Mouse (Mus musculus): ENCODE measurements around the gene Rbpjl.
A peak's percentile ranks its signal among the peaks of the same experiment; 100 is the strongest.

The Rbpjl gene

DNA sequence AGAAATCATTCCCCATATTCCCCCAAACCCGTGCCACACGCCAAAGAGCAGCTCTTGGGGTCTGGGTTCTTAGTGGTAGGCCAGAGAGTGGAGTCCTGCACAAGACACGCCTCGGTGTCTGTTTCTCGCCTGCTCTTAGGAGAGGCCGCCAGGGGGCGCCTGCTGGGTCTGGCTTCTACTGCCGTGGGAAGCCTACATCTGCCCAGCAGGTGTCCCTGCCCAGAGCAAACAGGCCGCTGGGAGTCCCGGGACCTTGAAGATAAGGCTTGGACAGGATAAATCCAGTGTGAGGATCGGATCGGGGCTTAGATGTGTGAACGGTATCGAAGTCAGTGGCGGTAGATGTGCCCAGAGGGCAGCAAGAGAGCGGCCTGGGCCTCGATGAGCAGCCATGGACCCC is at the start of gene Rbpjl:
Gene Rbpjl, plus strand, starts transcription at position 236 of the 400 bp plus-strand sequence.
- no peak for DNase-seq (ENCODE audit: low read depth, low spot score)

GRCm38 (mm10) chr2:164353356-164353755 is 49.6 kb upstream of the Rbpjl start:
- no peak for DNase-seq (ENCODE audit: low read depth, low spot score)

DNA sequence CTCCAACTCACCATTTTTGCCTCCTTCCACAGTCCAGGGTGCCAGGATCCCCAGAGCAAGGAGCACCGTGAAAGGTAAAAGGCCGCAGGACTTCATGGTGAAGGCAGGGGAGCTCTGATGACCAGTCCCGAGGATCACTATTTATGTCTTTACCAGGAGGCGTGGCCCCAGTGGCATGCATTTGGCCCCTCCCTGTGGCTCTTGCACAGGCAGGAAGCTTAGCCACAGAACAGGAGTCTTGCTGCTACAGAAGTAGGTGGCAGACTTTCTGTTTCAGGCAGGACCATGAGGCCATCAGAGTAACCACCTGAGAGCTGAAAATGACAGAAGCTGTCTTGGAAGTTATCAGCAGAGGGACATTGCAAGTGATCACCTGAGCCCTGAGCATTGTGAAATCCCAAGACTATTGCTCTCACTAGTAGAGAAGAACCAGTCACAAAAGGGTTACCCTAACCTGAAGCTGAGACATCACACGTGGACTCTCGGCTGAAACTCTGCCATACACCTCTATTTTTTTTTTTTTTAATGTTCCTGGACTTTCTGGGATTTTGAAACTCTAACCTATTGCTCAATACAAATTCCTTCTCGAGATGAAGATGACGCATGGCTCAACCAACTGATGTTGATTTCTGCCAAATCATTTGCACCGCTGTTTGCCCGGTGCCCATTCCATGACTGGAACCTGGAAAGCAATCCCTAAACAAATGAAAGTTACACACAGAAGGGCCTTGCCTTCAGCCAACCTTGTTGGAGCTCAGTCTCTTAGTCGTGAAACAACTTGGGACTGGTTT is 46.6 kb upstream of the Rbpjl start:
- no peak for DNase-seq (ENCODE audit: low read depth, low spot score)

- DNase-seq (ENCODE audit: low read depth, low spot score): no peak
Observed at GRCm38 (mm10) chr2:164358373-164358772, 44.6 kb upstream of the Rbpjl start.

- DNase-seq (ENCODE audit: low read depth, low spot score): no peak
Observed at GRCm38 (mm10) chr2:164359031-164359430, 43.9 kb upstream of the Rbpjl start.

DNA sequence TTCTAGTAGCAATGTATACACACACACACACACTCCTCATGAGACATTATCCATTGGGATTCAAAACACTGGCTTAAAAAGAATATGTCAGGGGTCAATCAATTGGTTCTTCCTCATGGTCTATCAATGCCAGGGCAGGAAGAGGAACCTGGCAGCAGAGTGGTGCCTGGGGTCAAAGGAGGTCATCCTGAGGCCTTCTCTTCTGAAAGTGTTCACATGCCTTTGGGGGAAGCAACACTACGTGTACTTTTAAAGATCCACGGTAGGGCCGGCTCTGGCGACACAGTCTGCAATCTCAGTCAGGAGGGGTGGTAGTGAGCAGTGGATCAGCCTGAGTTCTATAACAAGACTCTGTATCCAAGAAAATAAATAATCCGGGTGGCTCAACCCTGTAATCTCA is 43.3 kb upstream of the Rbpjl start:
- no peak for DNase-seq (ENCODE audit: low read depth, low spot score)

- DNase-seq (ENCODE audit: low read depth, low spot score): no peak
Observed at GRCm38 (mm10) chr2:164360974-164361657, 41.8 kb upstream of the Rbpjl start.

DNA sequence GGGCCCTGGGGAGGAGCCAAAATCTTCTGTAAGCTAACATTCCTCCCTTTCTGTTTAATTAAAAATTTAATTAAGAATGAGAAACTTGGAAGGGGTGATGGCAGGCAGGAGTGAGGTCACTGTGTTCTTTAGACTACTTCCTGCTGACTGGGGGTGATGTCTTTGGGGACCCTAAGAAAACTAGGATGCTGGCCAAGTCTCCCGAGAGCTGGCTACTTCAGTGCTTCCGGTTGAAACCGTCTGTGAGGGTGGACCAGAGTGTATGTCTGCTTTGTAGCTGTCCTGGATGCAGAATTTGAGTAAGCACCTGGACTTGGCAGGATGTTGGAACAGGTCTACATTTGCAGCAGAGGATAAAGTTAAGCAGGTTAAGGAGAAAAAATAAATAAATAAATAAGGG is 36.0 kb upstream of the Rbpjl start:
- no peak for DNase-seq (ENCODE audit: low read depth, low spot score)

DNA sequence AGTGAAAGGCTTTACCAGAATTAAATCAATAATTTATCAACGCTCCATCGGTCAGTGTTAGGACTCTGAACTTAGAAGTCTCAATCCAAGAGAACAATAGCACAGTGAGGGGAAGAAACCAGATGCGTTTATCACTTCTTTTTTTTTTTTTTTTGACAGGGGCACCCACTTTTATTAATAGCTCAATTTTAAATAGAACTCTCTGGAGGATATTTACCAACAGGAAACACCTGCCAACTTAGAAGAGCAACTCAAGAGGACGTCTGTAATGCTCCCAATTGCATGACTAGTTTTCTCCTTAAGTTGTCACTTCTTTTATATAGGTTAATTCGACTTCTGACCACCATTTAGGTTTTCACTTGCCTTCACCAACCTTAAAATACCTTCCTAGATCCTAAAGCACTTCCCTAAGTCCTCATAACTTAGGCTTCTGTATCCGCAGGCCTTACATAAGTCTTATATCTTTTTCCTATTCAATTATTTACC is 34.3 kb upstream of the Rbpjl start:
- no peak for DNase-seq (ENCODE audit: low read depth, low spot score)

GRCm38 (mm10) chr2:164371371-164371770 is 31.6 kb upstream of the Rbpjl start:
- DNase-seq (ENCODE audit: low read depth, low spot score): no peak

GRCm38 (mm10) chr2:164372408-164373053 is 30.4 kb upstream of the Rbpjl start:
- DNase-seq (ENCODE audit: low read depth, low spot score): no peak

DNA sequence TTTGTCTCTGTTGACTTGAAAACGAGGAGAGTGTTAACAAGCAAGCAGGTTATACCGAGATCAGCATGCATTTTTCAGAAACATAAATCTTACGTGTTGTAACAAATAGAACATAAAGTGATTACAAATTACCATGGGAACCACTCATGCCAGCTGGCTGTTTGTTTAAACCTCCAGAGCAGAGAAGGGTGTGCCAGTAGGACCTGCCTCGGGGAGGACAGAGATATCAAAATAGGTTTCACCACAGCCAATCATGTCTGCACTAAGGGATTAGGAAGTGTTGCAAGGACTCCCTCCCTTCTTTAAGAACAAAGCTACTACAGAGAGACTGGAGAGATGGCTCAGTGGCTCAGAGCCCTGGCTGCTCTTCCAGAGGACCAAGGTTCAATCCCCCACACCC is 29.8 kb upstream of the Rbpjl start:
- no peak for DNase-seq (ENCODE audit: low read depth, low spot score)

GRCm38 (mm10) chr2:164377478-164378426 is 25.2 kb upstream of the Rbpjl start:
- DNase-seq (ENCODE audit: low read depth, low spot score): no peak

- peak; percentile 74 for DNase-seq (ENCODE audit: low read depth, low spot score)
Observed at GRCm38 (mm10) chr2:164381726-164382125, 21.2 kb upstream of the Rbpjl start.

DNA sequence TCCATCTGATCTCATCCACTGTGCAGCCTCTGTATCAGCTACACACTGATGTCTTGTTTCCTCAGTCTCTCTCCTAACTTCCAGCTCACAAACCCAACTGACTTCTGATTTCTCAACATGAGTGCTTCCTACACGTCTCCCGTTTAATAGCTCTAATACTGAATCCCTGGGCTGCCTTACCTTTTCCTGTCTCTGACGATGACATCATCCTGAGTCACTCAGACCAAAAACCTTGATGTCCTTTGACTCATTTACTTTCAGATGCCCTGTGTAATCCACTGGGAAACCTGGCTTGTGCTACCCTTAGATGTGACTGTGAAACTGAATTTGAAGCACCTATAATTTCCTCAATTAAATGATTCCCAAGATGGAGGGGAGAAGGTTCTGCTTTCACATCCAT is 20.0 kb upstream of the Rbpjl start:
- DNase-seq (ENCODE audit: low read depth, low spot score): no peak

GRCm38 (mm10) chr2:164383656-164384399 is 19.1 kb upstream of the Rbpjl start:
- no peak for DNase-seq (ENCODE audit: low read depth, low spot score)

DNA sequence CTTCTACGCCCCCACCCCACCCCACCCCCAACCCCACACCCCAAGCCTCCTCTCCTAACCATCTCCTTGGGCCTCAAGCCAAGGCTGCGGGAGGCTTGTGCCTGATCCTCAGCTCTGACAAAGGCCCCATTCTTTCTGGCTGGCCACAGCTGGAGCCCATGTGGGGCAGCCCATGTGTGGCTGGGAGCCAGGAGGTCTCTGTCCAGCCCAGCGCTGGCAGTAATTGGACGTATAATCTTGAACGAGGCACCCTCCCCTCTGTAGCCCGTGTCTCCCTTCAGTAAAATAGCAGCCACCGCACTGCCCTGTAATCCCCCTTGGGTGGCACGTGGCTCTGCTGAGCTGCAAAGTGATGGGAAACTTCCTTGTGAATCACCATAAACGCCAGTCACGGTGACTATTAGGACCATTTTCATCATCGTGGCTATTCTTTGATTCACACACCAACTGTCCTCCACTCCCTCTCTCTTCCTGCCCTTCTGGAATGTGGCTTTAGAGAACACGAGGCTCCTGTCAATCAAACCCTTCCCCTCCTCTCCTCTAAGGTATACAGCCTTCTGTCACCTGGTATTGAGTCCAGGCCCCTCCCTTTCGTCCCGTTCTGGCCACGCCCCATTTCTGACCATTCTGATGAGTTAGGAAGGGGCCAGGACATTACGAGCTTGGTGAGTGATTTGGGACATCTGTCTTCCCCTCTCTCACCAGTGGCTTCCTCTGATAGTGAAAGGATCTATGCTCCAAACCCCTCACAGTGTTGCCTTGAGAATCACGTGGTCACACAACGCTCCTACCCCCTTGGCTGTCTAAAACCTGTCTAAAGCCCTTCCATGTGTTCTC is 16.8 kb upstream of the Rbpjl start:
- no peak for DNase-seq (ENCODE audit: low read depth, low spot score)

- DNase-seq (ENCODE audit: low read depth, low spot score): no peak
Observed at GRCm38 (mm10) chr2:164386953-164387352, 16.0 kb upstream of the Rbpjl start.

DNA sequence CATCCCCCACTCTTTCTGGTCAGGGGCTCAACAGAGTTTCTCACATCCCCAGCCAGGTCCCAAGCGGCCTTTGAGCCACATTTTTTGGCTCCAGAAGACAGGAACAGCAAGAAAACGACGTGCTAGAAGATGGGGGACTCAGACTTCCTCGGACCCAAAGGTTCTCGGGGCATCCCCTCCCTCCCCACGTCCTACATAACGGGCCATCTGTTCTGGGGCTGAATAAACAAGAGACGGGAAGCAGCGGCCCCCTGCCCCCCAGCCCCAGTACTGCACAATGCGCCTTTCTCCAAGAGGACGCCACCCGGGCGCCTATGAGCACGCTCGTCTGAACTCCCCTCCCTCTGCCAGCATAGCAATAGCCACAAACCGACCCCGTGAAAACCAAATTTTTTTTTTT is 13.9 kb upstream of the Rbpjl start, which contains the start of gene Slpi:
Gene Slpi, minus strand, starts transcription at position 76 of the 400 bp plus-strand sequence.
- no peak for DNase-seq (ENCODE audit: low read depth, low spot score)

- DNase-seq (ENCODE audit: low read depth, low spot score): peak; percentile 73
Observed at GRCm38 (mm10) chr2:164389499-164389898, 13.4 kb upstream of the Rbpjl start.
